Mouse (Mus musculus) effector memory CD4-positive, alpha-beta T cell, adult 7 months (primary cell): Measurements from ENCODE around the gene Zfp60. TPM values are rescaled to one million over a fixed set of nuclear protein-coding genes. Genes with fewer than 3 reads are reported as not detected.

Source experiments
- polyA plus RNA-seq: library from polyadenylated mRNA; unstranded; fragments of 100-300 nt; shearing (Covaris generic); gene quantifications from one replicate; pipeline ENCODE4 v1.2.1, GENCODE M21; 2017

Zfp60 gene
- polyA plus RNA-seq: 5.1 TPM

DNA sequence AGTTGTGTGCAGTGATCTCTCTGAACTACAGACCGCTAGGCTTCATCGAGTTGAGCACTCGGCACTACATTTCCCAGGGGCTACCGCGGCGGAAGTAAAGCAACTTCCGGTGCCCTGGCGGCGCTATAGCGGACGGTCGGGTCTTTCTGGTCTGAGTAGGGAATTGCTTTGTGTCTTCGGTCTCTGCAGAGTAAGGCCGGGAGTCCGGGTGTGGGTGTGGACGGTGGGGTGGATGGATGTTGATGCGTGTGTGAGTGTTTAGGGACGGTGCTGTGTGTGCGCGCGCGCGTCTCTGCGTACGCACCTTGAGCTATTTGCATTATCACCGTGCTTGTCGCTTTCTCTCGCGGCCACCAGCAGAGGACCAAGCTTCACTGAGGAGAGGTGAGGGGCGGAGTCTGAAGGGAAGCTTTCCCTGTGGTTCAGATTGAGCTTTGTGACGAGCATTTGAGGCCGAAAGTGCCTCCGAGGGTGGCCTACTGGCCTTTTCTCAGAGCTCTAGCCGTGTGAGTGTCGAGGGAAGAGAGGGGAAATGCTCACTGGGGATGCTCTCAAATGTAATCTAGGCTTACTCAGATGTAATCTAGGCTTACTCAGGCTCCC is at the start of gene Zfp60:
TSS of gene Zfp60 (plus strand) at position 109 of the 603 bp plus-strand sequence.

GRCm38 (mm10) chr7:27688815-27689612 is 42.2 kb upstream of the Zfp60 start, which contains the start of gene Zfp607b:
Gene Zfp607b, plus strand, starts transcription at chr7:27689340.

Other genes with a start within 250 kb of the Zfp60 start
- gene Sertad1, start 244.5 kb upstream of the Zfp60 start, polyA plus RNA-seq: 96.6 TPM
- gene Prx, start 232.1 kb upstream of the Zfp60 start, polyA plus RNA-seq: 0.71 TPM
- 0.21 TPM for gene Hipk4, start 208.1 kb upstream of the Zfp60 start, polyA plus RNA-seq
- gene Pld3, start 178.2 kb upstream of the Zfp60 start, polyA plus RNA-seq: 197 TPM
- gene 2310022A10Rik, start 178.2 kb upstream of the Zfp60 start, polyA plus RNA-seq: 14.3 TPM
- gene Akt2, start 139.8 kb upstream of the Zfp60 start, polyA plus RNA-seq: 91.2 TPM
- gene Ttc9b, start 77.5 kb upstream of the Zfp60 start, polyA plus RNA-seq: not detected
- 12.3 TPM for gene Map3k10, start 56.8 kb upstream of the Zfp60 start, polyA plus RNA-seq
- gene Zfp607b, start 42.0 kb upstream of the Zfp60 start, polyA plus RNA-seq: 1.3 TPM
- gene Zfp626, start 75.8 kb downstream of the Zfp60 start, polyA plus RNA-seq: 1.2 TPM
- 5.0 TPM for gene Zfp59, start 107.2 kb downstream of the Zfp60 start, polyA plus RNA-seq
- gene Zfp607a, start 126.1 kb downstream of the Zfp60 start, polyA plus RNA-seq: 7.8 TPM
- gene Zfp974, start 198.1 kb downstream of the Zfp60 start, polyA plus RNA-seq: 3.7 TPM
- gene Zfp780b, start 247.8 kb downstream of the Zfp60 start, polyA plus RNA-seq: 7.3 TPM